Mouse (Mus musculus) lung, embryonic 14.5 days (tissue): Measurements from ENCODE around the gene Smndc1. TPM values are rescaled to one million over a fixed set of nuclear protein-coding genes. Genes with fewer than 3 reads are reported as not detected.

Experiments used
- ATAC-seq: fragments of 200-750 bp; cut with Nextera tagmentation; 2 replicates; pipeline ENCODE4 v1.8.0; 2017; ENCODE audit warnings: mild to moderate bottlenecking, moderate TSS enrichment, moderate library complexity; ENCODE audit not compliant: insufficient read depth
- DNase-seq: peaks from one replicate; pipeline ENCODE4 v3.0.0-alpha.2; 2015
- H3K27ac ChIP-seq: fragments of 300-500 bp; sonication (generic); 2 replicates; pipeline ENCODE4 v1.5.1; 2014; ENCODE audit warnings: low read depth, mild to moderate bottlenecking, moderate library complexity
- H3K27me3 ChIP-seq: fragments of 300-500 bp; sonication (generic); 2 replicates; pipeline ENCODE4 v1.6.1; 2014; ENCODE audit warnings: low read length, control low read depth; ENCODE audit not compliant: insufficient read depth
- H3K36me3 ChIP-seq: fragments of 300-500 bp; sonication (generic); 2 replicates; pipeline ENCODE4 v1.6.1; 2014; ENCODE audit warnings: control low read depth; ENCODE audit not compliant: insufficient read depth
- H3K4me1 ChIP-seq: fragments of 300-500 bp; sonication (generic); 2 replicates; pipeline ENCODE4 v1.6.1; 2014; ENCODE audit warnings: antibody characterized with exemption, control low read depth; ENCODE audit not compliant: insufficient read depth
- H3K4me2 ChIP-seq: fragments of 300-500 bp; sonication (generic); 2 replicates; pipeline ENCODE4 v1.6.1; 2014; ENCODE audit warnings: mild to moderate bottlenecking
- H3K4me3 ChIP-seq: fragments of 300-500 bp; sonication (generic); 2 replicates; pipeline ENCODE4 v1.5.1; 2014; ENCODE audit warnings: low read depth, low read length
- H3K9ac ChIP-seq: fragments of 300-500 bp; sonication (generic); 2 replicates; pipeline ENCODE4 v1.6.1; 2014
- H3K9me3 ChIP-seq: fragments of 300-500 bp; sonication (generic); 2 replicates; pipeline ENCODE4 v1.6.1; 2016; ENCODE audit warnings: low read depth, low read length, control low read depth
- CTCF ChIP-seq: IDR thresholded peaks from 2 replicates; pipeline ENCODE4 v1.5.1; 2016; ENCODE audit warnings: antibody characterized with exemption, low read depth
- WGBS: fragments of 180-500 bp; shearing (Covaris S2); extraction: QIAGEN DNeasy Blood & Tissue Kit; methylation state at CpG from one replicate; pipeline ENCODE4 v1.1.7; 2014; 5-methylcytosine and 5-hydroxymethylcytosine counted together
- polyA plus RNA-seq: library from polyadenylated mRNA; unstranded; fragments of >200 nt; fragmentation: Nextera tagmentation; extraction: Ambion mirVana; gene quantifications from 2 replicates; pipeline ENCODE4 v1.2.1, GENCODE M21; 2014

Gene Smndc1
- 45.8 and 49.4 TPM in 2 replicates for polyA plus RNA-seq

DNA sequence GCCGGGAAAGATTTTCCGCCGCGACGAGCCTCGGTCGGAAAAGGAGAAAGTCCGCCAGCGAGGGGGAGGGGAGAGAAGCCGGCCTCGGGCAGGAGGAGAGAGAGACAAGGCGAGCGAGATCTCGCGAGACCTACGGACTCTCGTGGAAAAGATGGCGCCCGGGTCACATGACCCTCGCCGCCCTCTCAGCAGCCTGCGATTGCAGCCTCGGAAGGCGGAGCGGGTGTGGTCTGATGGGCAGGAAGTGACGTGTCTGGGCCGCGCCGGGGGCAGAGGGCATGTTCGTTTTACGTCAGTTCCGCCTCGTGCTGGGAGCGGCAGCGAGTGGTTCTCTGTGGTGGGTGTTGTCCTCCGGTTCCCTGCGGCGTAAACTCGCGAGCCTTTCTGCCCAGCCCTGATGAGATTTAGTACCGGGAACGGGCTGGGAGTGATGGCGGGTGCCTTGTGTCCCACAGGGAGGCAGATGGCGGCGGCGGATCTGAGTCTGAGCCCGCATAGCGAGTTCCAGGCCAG lies at the start of gene Smndc1:
Gene Smndc1, minus strand, starts transcription at position 84 of the 513 bp plus-strand sequence.
- WGBS: under 1% methylated on average over 48 of the region's 48 CpGs

GRCm38 (mm10) chr19:53439340-53439739 lies 49.0 kb upstream of the Smndc1 start:
- DNase-seq (peak; percentile 55), ATAC-seq (no peak)
- Histone ChIP-seq H3K9ac (no peak overlapping the region), H3K4me2 (no peak overlapping the region), H3K27ac (no peak overlapping the region), H3K4me3 (no peak overlapping the region), H3K27me3 (no peaks in the 10 kb centered on the region), H3K36me3 (no peaks in the 10 kb centered on the region), H3K4me1 (peaks cover 14% of the 10 kb centered on the region; the same call in 1 of the 2 replicates), H3K9me3 (no peaks in the 10 kb centered on the region)
- no peak for TF ChIP-seq CTCF
- WGBS: 48% methylated on average over 7 of the region's 7 CpGs

More for the DNA sequence above, at the start of gene Smndc1:
- Histone ChIP-seq H3K9ac (peak within 1 kb of the TSS; percentile 99), H3K4me1 (peaks cover 8% of the 10 kb centered on the region; the same call in 1 of the 2 replicates), H3K4me2 (peak within 1 kb of the TSS; percentile 84), H3K27ac (peak within 1 kb of the TSS; percentile 98), H3K4me3 (peak within 1 kb of the TSS; percentile 100), H3K27me3 (no peaks in the 10 kb centered on the region), H3K9me3 (no peaks in the 10 kb centered on the region), H3K36me3 (peaks cover 35% of the 10 kb centered on the region)
- TF ChIP-seq CTCF: no peak
- ATAC-seq (peak; percentile 97), DNase-seq (peak; percentile 100)

GRCm38 (mm10) chr19:53437991-53438390 lies 47.6 kb upstream of the Smndc1 start:
- no peak for ATAC-seq

GRCm38 (mm10) chr19:53437311-53437958 lies 47.1 kb upstream of the Smndc1 start:
- Histone ChIP-seq H3K4me1 (peaks cover 14% of the 10 kb centered on the region; the same call in 1 of the 2 replicates), H3K4me3 (no peak overlapping the region), H3K9ac (no peak overlapping the region), H3K9me3 (no peaks in the 10 kb centered on the region), H3K27me3 (no peaks in the 10 kb centered on the region), H3K36me3 (no peaks in the 10 kb centered on the region), H3K4me2 (no peak overlapping the region), H3K27ac (peak overlapping the region; percentile 56; the same call in 1 of the 2 replicates)
- WGBS: 11% methylated on average over 8 of the region's 8 CpGs
- ATAC-seq: peak; percentile 81
- DNase-seq: peak; percentile 88
- no peak for TF ChIP-seq CTCF

More at GRCm38 (mm10) chr19:53437991-53438390, 47.6 kb upstream of the Smndc1 start:
- H3K4me1 ChIP-seq: peaks cover 14% of the 10 kb centered on the region; the same call in 1 of the 2 replicates
- no peak overlapping the region for H3K4me2 ChIP-seq
- no peaks in the 10 kb centered on the region for H3K36me3 ChIP-seq
- H3K4me3 ChIP-seq: no peak overlapping the region
- peak overlapping the region; percentile 56; the same call in 1 of the 2 replicates for H3K27ac ChIP-seq
- H3K9ac ChIP-seq: no peak overlapping the region
- no peak for TF ChIP-seq CTCF
- H3K27me3 ChIP-seq: no peaks in the 10 kb centered on the region
- no peak for DNase-seq
- H3K9me3 ChIP-seq: no peaks in the 10 kb centered on the region
- 73% methylated on average over 8 of the region's 8 CpGs for WGBS

- Histone ChIP-seq H3K4me1 (peaks cover 8% of the 10 kb centered on the region; the same call in 1 of the 2 replicates), H3K9ac (no peak overlapping the region), H3K9me3 (no peaks in the 10 kb centered on the region), H3K36me3 (no peaks in the 10 kb centered on the region), H3K4me3 (no peak overlapping the region), H3K27ac (no peak overlapping the region), H3K4me2 (no peak overlapping the region), H3K27me3 (no peaks in the 10 kb centered on the region)
- DNase-seq (no peak), ATAC-seq (no peak)
- WGBS: 66% methylated on average over 10 of the region's 10 CpGs
- no peak for TF ChIP-seq CTCF
Measured at GRCm38 (mm10) chr19:53433949-53434689, 43.7 kb upstream of the Smndc1 start.

DNA sequence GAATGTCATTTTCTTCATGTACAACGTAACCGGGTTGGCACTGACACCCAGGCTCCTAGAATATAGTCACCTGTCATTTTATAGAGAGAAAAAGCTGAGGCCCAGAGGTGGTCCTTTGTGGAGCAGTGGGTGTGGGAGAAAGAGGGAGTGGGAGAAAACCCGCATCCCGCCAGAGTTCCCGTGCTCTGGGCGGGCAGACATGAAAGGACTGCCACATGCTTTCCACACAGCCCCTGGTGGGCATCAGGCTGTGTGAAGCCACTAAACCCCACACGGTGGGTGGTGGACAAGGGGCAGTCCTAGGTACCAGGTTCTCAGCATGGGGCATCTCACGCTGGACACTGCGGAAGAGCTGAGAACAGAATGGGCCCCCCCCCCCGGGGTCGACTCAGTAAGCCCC lies 40.6 kb upstream of the Smndc1 start:
- Histone ChIP-seq H3K4me2 (no peak overlapping the region), H3K27ac (no peak overlapping the region), H3K4me3 (no peak overlapping the region), H3K27me3 (no peaks in the 10 kb centered on the region), H3K4me1 (0 out of 2 replicates have a peak, but pooled peaks cover 2% of the 10 kb centered on the region), H3K36me3 (no peaks in the 10 kb centered on the region), H3K9ac (no peak overlapping the region), H3K9me3 (no peaks in the 10 kb centered on the region)
- no peak for TF ChIP-seq CTCF
- ATAC-seq: no peak
- no peak for DNase-seq
- 82% methylated on average over 11 of the region's 11 CpGs for WGBS

DNA sequence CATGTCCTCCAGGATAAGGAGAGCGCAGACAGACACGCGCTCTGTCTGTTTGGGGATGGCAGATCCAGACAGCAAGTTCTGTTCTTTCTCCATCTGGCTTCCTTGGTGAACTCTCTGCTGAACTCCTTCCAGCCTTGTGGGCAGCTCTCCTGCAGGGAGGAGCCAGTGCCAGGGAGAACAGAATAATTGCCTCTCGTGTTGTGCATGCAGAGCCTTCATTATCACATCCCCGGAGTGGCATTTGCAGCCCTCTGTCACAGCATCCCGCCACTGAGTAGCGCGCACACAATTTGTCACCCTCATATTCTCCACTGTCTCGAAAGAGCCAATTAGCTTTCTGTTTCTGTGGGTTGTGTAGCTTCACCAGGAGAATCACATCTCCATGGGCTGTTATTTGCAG lies 40.0 kb upstream of the Smndc1 start:
- ATAC-seq: no peak
- no peaks in the 10 kb centered on the region for H3K27me3 ChIP-seq
- 65% methylated on average over 9 of the region's 9 CpGs for WGBS
- no peak overlapping the region for H3K9ac ChIP-seq
- no peak for DNase-seq
- no peak for TF ChIP-seq CTCF
- no peaks in the 10 kb centered on the region for H3K36me3 ChIP-seq
- H3K27ac ChIP-seq: no peak overlapping the region
- no peak overlapping the region for H3K4me3 ChIP-seq
- no peak overlapping the region for H3K4me2 ChIP-seq
- H3K9me3 ChIP-seq: no peaks in the 10 kb centered on the region
- H3K4me1 ChIP-seq: 0 out of 2 replicates have a peak, but pooled peaks cover 2% of the 10 kb centered on the region
